In the genomic region with DNA sequence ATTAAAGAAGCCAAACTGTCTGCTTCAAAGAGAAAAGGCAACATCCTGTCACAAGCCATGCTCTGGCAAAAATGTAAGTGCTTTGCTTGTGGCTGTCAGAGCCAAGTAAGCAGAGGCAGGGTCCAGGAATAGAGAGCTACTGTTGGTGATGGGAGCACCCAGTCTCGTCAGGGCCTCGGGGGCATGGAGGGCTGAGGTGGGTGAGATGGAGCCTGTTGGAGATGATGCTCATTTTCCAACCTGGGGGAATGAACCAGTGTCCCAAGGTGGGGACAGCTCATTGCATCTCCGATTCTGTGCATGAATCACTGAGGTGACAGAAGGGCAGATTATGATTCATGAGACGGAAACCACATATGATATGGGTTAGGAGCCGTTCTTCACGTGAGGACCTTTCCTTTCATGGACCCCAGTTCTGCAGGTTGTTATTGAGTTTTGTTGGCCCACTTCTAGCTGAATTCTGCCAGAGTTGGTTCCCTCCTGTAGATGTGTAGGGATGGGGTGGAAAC, we compare ENCODE assay signal across 30 mouse cellular contexts. TPM values are rescaled to one million over a fixed set of nuclear protein-coding genes. Genes with fewer than 3 reads are reported as not detected.
A peak's percentile ranks its signal among the peaks of the same experiment; 100 is the strongest.
DNase-seq lines count a peak whose midpoint lies in the region; ATAC-seq and TF ChIP-seq lines count a peak whose summit lies in the region.
"Had no signal": no experiment of that assay in that cellular context is flagged by ENCODE, and none has a peak within 500 bp of the region (broad histone marks: within the 10 kb centered on the region; RNA-seq: fewer than 3 reads in every experiment).

No protein-coding gene starts in this region.

- H3K9me3 ChIP-seq in liver, postnatal 0 days (ENCODE audit: low read length), result no peaks in the 10 kb centered on the region
- no peaks in the 10 kb centered on the region for H3K9me3 ChIP-seq in liver, embryonic 11.5 days (ENCODE audit: control insufficient read depth, low read length)
- H3K9me3 ChIP-seq: embryonic facial prominence, embryonic 12.5 days; hindbrain, embryonic 12.5 days; kidney, embryonic 15.5 days; limb, embryonic 12.5 days; midbrain, embryonic 13.5 days had no signal

- no peaks in the 10 kb centered on the region for H3K27me3 ChIP-seq in liver, postnatal 0 days (ENCODE audit: insufficient read depth, low read length)
- H3K27me3 ChIP-seq in liver, embryonic 11.5 days (replicated peaks; ENCODE audit: control insufficient read depth, insufficient read depth, low read length), result no peaks in the 10 kb centered on the region
- no peaks in the 10 kb centered on the region for H3K27me3 ChIP-seq in small intestine, adult 2 months (ENCODE audit: control insufficient read depth, insufficient read depth, low read length)
- H3K27me3 ChIP-seq: embryonic facial prominence, embryonic 12.5 days; hindbrain, embryonic 12.5 days; kidney, embryonic 15.5 days; limb, embryonic 12.5 days; midbrain, embryonic 13.5 days had no signal

- no peak for TF ChIP-seq CTCF in liver, postnatal 0 days (IDR thresholded peaks at IDR 0.05; ENCODE audit: low read depth)
- TF ChIP-seq CTCF in small intestine, adult 2 months (IDR thresholded peaks at IDR 0.05; ENCODE audit: extremely low read depth, insufficient read length, insufficient replicate concordance, low read depth, low read length), result no peak

- H3K4me3 ChIP-seq in liver, postnatal 0 days (ENCODE audit: low read depth, low read length), result peak overlapping the region; percentile 28
- no peak overlapping the region for H3K4me3 ChIP-seq in liver, embryonic 11.5 days (ENCODE audit: low read depth, low read length)
- peak overlapping the region; percentile 55 for H3K4me3 ChIP-seq in small intestine, adult 2 months (ENCODE audit: low read depth, low read length)
- H3K4me3 ChIP-seq: embryonic facial prominence, embryonic 12.5 days; hindbrain, embryonic 12.5 days; kidney, embryonic 15.5 days; limb, embryonic 12.5 days; midbrain, embryonic 13.5 days had no signal

- no peak for TF ChIP-seq EP300 in liver, postnatal 0 days (IDR thresholded peaks at IDR 0.05; ENCODE audit: low read depth)

- H3K4me1 ChIP-seq in liver, postnatal 0 days (ENCODE audit: insufficient read depth), result no peaks in the 10 kb centered on the region
- no peaks in the 10 kb centered on the region for H3K4me1 ChIP-seq in liver, embryonic 11.5 days (replicated peaks; ENCODE audit: control insufficient read depth, insufficient read depth, low read length)
- H3K4me1 ChIP-seq in small intestine, adult 2 months (ENCODE audit: control insufficient read depth, insufficient read depth, insufficient read length, low read length), result peaks cover 3% of the 10 kb centered on the region; the same call in 1 of the 2 replicates
- H3K4me1 ChIP-seq: hindbrain, embryonic 12.5 days; kidney, embryonic 15.5 days; limb, embryonic 12.5 days; midbrain, embryonic 13.5 days had no signal

- H3K4me2 ChIP-seq in liver, postnatal 0 days (ENCODE audit: low read depth, low read length), result no peak overlapping the region
- H3K4me2 ChIP-seq in liver, embryonic 11.5 days, result no peak overlapping the region
- H3K4me2 ChIP-seq: embryonic facial prominence, embryonic 12.5 days; heart, embryonic 11.5 days; hindbrain, embryonic 12.5 days; kidney, embryonic 15.5 days; limb, embryonic 12.5 days; midbrain, embryonic 13.5 days had no signal

- no peaks in the 10 kb centered on the region for H3K36me3 ChIP-seq in liver, postnatal 0 days (replicated peaks; ENCODE audit: insufficient read depth, low read length)
- no peaks in the 10 kb centered on the region for H3K36me3 ChIP-seq in liver, embryonic 11.5 days (ENCODE audit: control insufficient read depth, insufficient read depth, low read length)
- H3K36me3 ChIP-seq in small intestine, adult 2 months (ENCODE audit: control insufficient read depth, insufficient read depth, low read length), result no peaks in the 10 kb centered on the region
- H3K36me3 ChIP-seq: embryonic facial prominence, embryonic 12.5 days; hindbrain, embryonic 12.5 days; kidney, embryonic 15.5 days; limb, embryonic 12.5 days; midbrain, embryonic 13.5 days had no signal

- H3K27ac ChIP-seq in liver, postnatal 0 days (ENCODE audit: low read depth), result peak overlapping the region; percentile 70
- no peak overlapping the region for H3K27ac ChIP-seq in liver, embryonic 11.5 days (ENCODE audit: low read depth, low read length)
- peak overlapping the region; percentile 77 for H3K27ac ChIP-seq in small intestine, adult 2 months (ENCODE audit: insufficient read depth, low read depth, low read length)
- H3K27ac ChIP-seq: embryonic facial prominence, embryonic 12.5 days; hindbrain, embryonic 12.5 days; kidney, embryonic 15.5 days; limb, embryonic 12.5 days; macrophage; midbrain, embryonic 13.5 days had no signal

- WGBS in liver, postnatal 0 days (ENCODE audit: insufficient replicate concordance), result 69% methylated on average over 6 of the region's 6 CpGs
- 87% methylated on average over 6 of the region's 6 CpGs for WGBS in liver, embryonic 11.5 days
- WGBS in small intestine, adult 2 months, result 89% methylated on average over 6 of the region's 6 CpGs

- DNase-seq in liver, postnatal 0 days, result no peak
- no peak for DNase-seq in liver, embryonic 11.5 days (ENCODE audit: low spot score)
- DNase-seq in c-Kit-positive CD71-negative TER-119-negative erythroid progenitor cells, embryonic 14.5 days (ENCODE audit: low read depth), result peak; percentile 7
- no peak for DNase-seq in urinary bladder, postnatal 4 days (ENCODE audit: low spot score in 2 of 2)
- no peak for DNase-seq in kidney, postnatal 14 days
- no peak for DNase-seq in lung, postnatal 25 days (ENCODE audit: low spot score)
- DNase-seq: adrenal gland, adult 2 months; adrenal gland, postnatal 36 days; cerebellum, adult 11 months; cerebellum, adult 9-11 months; embryo, embryonic 11 days; gastrocnemius, postnatal 25 days; heart, postnatal 36 days; kidney, adult 11 months; kidney, postnatal 36 days; layer of hippocampus, postnatal 36 days; right cerebral cortex, postnatal 14 days had no signal

- no peak for TF ChIP-seq POLR2A in small intestine, adult 2 months (IDR thresholded peaks at IDR 0.05; ENCODE audit: low read depth, low read length)

- no peak for ATAC-seq in liver, postnatal 0 days
- no peak for ATAC-seq in liver, embryonic 11.5 days (replicated peaks; ENCODE audit: low FRiP score)
- peak; percentile 54 for ATAC-seq in CD4-positive, CD25-positive, alpha-beta regulatory T cell, adult 4 months
- ATAC-seq: forebrain, embryonic 14.5 days; midbrain, embryonic 13.5 days had no signal

- peak overlapping the region; percentile 35 for H3K9ac ChIP-seq in liver, postnatal 0 days (replicated peaks)
- H3K9ac ChIP-seq in liver, embryonic 11.5 days (ENCODE audit: low read depth, low read length), result no peak overlapping the region
- H3K9ac ChIP-seq: embryonic facial prominence, embryonic 12.5 days; hindbrain, embryonic 12.5 days; kidney, embryonic 15.5 days; limb, embryonic 12.5 days; midbrain, embryonic 13.5 days had no signal

RNA-seq across cellular contexts. Expression of a gene that starts 0.3 kb away (rescaled TPM):
- polyA plus RNA-seq in liver, postnatal 0 days (2015; fragmentation: Nextera tagmentation; extraction: Ambion mirVana), result 7.6 and 8.4 TPM in 2 replicates
- 0.06 and 0.12 TPM in 2 replicates for polyA plus RNA-seq in liver, embryonic 11.5 days (2014; fragmentation: Nextera tagmentation; extraction: Ambion mirVana)
- 1 to 10 TPM; 2.1 to 9.5 TPM for polyA plus RNA-seq in CD4-positive, CD25-positive, alpha-beta regulatory T cell, adult 4 months (2017; shearing (Covaris generic))
- 14.0 and 32.6 TPM in 2 replicates for polyA plus RNA-seq in small intestine, adult 2 months (2012; rRNA removed)
- polyA plus RNA-seq: embryonic facial prominence, embryonic 12.5 days; hindbrain, embryonic 12.5 days; kidney, embryonic 15.5 days; limb, embryonic 12.5 days; midbrain, embryonic 13.5 days; neural tube, embryonic 14.5 days had no signal

RNA-seq across cellular contexts. Expression of a gene that starts 48.5 kb away (rescaled TPM):
- not detected in 2 replicates for polyA plus RNA-seq in liver, postnatal 0 days (2015; fragmentation: Nextera tagmentation; extraction: Ambion mirVana)
- polyA plus RNA-seq in liver, embryonic 11.5 days (2014; fragmentation: Nextera tagmentation; extraction: Ambion mirVana), result 0.04 TPM in 1 of 2 replicates, not detected in the other
- polyA plus RNA-seq in CD4-positive, CD25-positive, alpha-beta regulatory T cell, adult 4 months (2017; shearing (Covaris generic)), result under 1 TPM in 1 of 2 experiments, not detected in 1; 0.13 TPM
- polyA plus RNA-seq in small intestine, adult 2 months (2012; rRNA removed), result 0.52 and 0.75 TPM in 2 replicates
- polyA plus RNA-seq: adrenal gland, adult 2 months; forebrain, embryonic 14.5 days; liver, adult 2 months; liver, embryonic 16.5 days; macrophage; midbrain, embryonic 13.5 days; neural tube, embryonic 14.5 days had no signal
